Mouse (Mus musculus): Measurements from ENCODE around the gene 4933400A11Rik.

- no peak for TF ChIP-seq CTCF (conservative IDR thresholded peaks at IDR 0.05 in 1 of 2, IDR thresholded peaks at IDR 0.05 in 1 of 2; ENCODE audit: low read depth in 2 of 2, low read length in 2 of 2)
- TF ChIP-seq POLR2A (IDR thresholded peaks at IDR 0.05; ENCODE audit: low read depth, low read length) = no peak
- no peak for TF ChIP-seq KAT2A (IDR thresholded peaks at IDR 0.05; ENCODE audit: insufficient replicate concordance, low read length)
- no peak for TF ChIP-seq MXI1 (IDR thresholded peaks at IDR 0.05; ENCODE audit: low read depth, low read length)
- TF ChIP-seq MEF2A (IDR thresholded peaks at IDR 0.05; ENCODE audit: borderline replicate concordance, low read depth, low read length) = no peak
- TF ChIP-seq EP300 (IDR thresholded peaks at IDR 0.05; ENCODE audit: low read length) = no peak
- no peak for TF ChIP-seq USF1 (IDR thresholded peaks at IDR 0.05; ENCODE audit: low read depth, low read length)
- TF ChIP-seq MAX (IDR thresholded peaks at IDR 0.05; ENCODE audit: low read length) = no peak
- TF ChIP-seq ZMIZ1 (IDR thresholded peaks at IDR 0.05; ENCODE audit: low read depth, low read length) = no peak
- no peak for TF ChIP-seq E2F4 (IDR thresholded peaks at IDR 0.05; ENCODE audit: insufficient replicate concordance, low read depth, low read length)
- no peak for TF ChIP-seq ZNF384 (IDR thresholded peaks at IDR 0.05; ENCODE audit: low read depth, low read length)
Observed at GRCm38 (mm10) chrX:169807744-169808143, 28.3 kb upstream of the 4933400A11Rik start.
